Mouse (Mus musculus) MN1 (cell line): ENCODE results near the gene Ergic1.

Experiments
- DNase-seq: peaks from one replicate; pipeline ENCODE4 v3.0.0-alpha.2; 2016; ENCODE audit warnings: low spot score

The Ergic1 gene

DNA sequence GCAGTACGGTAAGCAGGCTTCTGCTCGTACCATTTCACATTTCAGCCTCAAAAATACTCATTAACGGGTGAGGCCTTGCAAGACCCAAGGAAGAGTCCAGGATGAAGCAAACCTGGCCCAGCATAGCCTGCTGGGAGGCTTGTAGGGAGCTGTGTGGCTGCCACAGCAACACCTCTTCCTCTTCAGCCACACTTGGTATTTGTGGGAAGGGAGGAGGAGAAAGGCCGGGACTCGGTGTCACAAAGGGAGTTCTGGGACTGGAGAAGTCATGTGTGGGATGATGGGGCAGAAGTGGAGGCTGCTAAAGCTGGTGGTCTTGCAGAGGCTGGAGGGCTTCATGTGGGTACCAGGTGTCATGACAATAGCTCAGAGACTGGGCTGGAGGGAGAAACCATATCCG, 40.2 kb downstream of the Ergic1 start:
- DNase-seq, result no peak

DNA sequence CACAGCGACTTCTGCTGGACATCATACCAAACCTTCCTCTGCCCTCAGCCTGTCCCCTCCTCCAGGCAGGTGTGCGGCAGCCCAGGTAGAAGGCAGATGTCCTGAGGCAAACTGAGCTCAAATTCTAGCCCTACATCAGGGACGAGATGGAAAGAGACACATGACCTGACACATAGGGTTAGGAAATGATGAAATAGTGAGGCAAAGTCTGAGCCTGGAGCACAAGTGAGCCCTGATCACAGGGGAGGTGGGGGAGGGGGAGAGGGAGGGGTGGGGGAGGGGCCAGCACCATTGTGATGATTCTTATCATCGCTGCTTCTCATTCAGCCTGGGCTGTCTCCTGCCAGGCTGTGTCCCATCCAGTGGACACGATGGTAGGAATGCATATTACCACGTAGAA, 40.6 kb downstream of the Ergic1 start:
- DNase-seq, result peak; percentile 79

DNA sequence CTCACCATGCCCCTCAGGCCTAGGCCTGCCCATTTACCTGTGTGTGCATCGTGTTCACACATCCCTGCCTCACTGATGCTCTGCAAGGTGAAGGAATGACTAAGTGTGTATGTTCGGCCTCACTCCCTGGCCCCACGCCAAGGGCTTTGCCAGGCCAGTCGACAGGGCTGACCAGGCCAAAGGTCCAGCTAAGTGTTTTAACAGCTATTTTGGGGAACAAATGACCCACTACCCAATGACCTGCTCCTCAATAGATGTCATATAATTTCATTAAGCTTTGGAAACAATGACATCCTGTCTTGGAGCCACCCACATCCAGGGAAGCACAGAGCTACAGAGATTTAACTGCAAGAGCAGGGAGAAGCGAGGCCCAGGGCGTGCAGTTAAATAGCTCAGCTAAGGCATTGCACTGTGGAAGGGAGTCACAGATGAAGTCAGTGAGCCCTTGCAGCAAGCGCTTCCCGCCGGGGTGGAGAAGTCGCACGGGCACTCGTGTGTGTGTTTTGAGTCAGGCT, 41.1 kb downstream of the Ergic1 start:
- peak; percentile 82 for DNase-seq

DNA sequence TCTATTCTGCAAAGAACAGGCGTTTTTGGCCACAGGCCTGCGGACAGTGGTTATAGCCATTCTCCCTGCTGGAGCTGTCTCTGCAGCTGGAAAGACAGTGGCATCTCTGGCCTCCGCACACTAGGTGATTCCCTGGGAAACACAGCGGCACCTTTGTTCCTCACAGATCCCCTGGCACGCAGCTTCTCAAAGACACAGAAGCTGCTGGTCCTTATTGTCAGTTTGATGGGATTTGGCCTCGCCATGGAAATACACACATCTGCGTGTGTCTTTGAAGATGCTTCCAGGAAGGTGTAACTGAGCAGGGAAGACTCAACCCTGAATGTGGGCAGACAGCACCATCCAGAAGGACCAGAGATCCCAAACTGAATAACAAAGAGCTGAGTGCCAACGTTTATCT, 42.0 kb downstream of the Ergic1 start:
- DNase-seq, result no peak

DNA sequence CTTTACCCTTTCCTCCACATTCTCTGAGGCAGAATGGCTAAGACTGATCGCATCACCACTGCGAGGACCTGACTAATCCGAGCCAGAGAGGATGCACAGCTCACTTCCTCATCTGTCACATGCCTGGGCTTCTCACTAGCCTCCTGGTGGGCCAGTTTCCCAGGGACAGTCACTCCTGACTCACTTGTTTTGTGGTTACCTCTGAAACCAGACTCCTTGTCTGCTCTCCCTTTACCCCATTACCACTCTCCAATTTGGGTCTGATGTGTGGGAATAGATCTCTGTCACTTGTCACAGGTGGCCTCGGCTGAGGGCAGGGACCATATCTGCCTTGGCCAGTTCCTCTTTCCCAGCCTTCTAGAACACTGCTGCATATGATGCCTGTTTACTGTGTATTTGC, 44.3 kb downstream of the Ergic1 start:
- DNase-seq, result peak; percentile 26

DNA sequence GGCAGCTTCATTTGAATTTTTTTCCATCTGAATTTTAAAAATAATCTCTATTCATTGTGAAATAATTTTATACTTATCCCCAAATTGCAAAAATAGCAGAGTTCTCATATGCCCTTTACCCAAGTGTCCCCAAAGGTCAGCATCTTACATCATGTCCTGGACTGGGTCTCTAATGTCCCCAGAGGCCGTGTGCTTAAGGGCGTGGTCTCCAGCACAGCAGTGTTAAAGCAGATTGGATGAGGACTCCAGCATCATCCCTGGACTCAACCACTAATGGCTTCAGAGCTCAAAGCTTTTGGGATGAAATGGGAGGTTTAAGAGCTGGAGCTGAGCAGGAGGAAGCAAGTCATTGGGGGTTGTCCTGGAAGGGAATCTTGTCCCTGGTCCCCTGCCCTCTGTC, 45.2 kb downstream of the Ergic1 start:
- DNase-seq, result no peak

DNA sequence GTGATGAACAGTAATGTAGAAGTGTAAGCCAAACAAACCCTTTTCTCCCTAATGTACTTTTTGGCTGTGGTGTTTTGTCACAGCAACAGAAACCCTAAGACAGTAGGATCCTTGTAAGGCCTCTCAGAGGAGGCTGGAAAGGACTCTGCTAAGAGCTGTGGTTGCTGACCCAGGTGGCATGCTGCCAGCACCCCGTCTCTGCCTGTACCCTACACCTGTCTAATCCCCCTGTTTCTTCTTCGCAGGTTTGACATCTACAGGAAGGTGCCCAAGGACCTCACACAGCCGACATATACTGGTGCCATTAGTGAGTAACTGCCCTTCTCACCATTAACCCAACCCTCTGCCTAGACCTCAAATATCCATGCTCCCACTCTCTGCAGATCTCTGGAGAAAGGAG, 47.1 kb downstream of the Ergic1 start:
- no peak for DNase-seq

DNA sequence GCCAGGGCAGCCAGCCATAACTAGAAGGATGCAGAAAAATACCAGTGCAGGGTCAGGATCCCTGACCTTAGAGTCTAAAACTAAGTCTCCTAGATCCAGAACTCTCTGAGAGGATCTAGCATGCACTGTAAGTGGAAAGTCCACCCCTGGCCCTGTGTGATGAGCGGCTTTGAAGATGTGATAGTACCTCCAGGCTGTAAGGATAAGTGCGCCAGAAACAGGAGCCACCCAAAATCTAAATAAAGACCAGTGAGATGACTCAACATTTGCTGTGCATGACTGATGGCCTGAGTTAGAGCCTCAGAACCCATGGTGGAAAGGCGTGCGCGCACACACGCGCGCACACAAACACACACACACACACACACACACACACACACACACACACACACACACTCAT, 47.6 kb downstream of the Ergic1 start:
- no peak for DNase-seq

DNA sequence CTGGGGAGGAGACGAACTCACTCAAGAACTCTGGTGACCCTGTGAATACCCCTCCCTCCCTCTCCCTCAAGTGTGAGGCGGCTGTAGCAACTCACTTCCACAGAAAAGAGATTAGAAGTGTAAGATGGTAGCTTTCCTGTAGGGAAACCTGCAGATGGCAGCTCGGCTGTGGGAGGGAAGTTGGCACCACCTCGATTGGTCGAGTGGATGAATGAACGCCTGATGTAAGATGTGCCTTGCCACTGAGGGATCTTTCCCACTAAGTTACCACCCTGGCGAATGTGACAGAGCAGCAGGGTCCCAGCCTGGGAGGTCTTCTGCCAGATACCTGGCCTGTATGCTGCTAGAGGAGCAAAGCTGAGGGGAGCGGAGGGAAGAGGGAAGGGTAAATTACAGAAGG, 48.5 kb downstream of the Ergic1 start:
- no peak for DNase-seq

DNA sequence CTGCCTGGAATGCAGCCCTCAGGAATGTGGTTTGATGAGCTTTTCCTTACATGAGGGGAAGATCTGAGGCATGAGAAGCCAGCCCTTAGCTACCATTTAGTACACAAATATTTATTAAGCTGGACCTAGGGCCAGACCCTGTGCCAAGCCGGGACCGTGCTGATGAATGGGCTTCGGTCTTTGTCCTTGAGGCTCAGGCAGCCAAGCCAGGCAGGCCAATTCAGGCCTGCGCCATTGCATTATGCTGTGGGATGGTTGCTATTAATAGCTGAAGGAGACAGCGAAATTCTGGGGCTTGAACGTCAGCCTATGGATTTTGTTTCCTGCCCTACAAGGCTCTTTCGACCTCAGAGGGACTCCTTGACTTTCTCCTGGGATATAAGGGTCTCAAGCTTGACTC, 50.0 kb downstream of the Ergic1 start:
- DNase-seq, result no peak

DNA sequence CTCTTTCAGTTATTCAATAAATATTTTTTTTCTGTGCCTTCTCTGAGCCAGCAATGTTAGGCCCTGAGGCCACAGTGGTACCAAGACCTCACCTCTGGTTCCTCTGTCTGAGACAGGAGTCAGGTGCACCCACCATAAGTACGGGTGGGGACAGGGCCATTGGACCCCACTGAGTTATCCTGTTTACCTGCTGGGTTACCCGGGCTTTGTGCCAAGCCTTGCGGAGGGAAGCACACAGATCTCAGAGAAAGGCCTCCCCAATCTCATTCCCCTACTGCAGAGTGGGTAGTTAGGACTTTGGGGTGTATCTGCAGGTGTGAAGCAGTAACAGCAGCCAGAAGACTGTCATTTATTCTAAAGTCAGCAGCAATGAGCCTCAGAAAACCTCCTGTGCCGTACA, 50.6 kb downstream of the Ergic1 start:
- DNase-seq, result no peak

DNA sequence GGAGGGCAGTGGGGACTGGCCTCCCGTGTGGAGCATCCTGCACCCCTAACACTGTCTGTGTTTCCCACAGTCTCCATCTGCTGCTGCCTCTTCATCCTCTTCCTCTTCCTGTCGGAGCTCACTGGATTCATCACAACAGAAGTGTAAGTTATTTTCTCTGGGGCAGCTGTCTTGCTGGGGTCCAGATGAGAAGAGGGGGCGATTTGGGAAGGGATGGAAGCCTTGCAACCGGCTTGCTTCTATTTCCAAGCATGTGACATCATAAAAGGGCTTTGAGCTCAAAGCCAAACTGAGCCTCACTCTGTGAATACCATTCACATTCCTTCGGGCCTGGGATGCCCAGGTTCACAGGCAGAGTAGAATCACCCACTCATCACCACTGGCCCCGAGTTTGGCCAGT, 53.0 kb downstream of the Ergic1 start:
- no peak for DNase-seq

DNA sequence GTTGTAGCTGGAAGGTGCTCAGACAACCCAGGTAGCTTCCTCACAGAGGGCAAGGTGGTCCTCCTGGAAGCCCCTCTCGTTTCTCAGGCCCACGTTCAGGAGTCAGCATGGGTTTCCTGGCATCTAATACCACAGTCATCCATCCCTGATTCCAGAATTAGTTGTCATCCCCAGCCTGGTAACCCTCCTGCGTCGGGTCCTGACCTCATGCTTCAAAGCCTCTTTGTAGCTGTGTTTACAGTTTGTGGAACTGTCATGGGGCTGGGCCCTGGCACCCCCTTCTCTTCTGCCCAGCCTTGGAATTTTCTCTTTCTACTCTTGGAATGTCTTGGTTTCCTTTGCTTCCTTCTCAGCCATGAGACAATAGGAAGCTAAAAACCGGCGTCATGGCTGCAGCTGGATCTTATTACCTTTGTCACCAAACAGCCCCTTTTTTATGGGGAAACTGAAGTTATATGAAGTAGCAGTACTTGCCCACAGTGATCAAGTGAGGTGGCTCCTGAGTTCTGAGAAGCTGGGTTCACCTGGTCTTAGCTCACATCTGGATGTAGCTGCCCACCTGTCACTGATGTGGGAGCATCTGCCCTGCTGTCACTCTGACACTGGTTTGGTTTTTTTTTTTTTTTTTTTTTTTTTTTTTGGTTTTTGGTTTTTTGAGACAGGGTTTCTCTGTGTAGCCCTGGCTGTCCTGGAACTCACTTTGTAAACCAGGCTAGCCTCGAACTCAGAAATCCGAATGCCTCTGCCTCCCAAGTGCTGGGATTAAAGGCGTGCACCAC, 53.6 kb downstream of the Ergic1 start:
- DNase-seq, result no peak

DNA sequence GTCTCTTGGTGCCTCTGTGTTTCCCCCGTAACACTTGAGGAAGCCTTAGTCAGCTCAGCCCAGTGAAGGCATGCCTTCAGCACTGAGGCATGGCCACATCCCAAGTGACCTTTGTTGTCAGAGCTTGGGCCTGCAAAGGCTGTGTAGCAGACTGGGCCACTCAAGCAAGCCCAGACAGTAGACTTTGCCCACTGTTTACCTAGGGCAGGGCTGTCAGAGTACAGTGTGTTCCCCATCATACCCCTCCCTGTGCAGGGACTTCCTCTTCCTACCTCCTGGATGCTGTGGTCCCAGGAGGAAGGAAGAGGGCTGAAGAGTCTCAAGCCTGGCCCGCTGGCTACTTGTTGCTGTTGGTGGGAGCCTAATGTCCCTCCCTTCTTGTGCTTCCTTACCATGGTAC, 55.4 kb downstream of the Ergic1 start:
- no peak for DNase-seq

DNA sequence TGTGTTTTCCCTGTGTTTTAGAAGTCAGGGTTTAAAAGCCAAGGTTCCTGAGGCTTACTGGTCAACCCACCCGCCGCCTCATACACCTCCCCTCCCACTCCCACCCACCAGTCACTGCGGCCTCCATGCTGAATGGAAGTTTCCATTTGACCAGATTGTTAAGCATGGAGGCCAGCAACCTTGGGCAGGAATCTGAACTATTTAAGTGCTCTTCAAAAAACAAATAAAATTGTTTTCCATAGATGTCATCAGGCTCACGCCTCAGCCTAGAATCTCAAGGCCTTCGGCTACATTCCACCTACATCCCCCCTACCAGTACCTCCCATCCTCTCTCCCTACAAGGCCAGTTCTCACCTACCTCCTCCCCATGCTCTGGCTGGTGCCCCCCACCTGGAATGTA, 57.2 kb downstream of the Ergic1 start:
- DNase-seq, result no peak

DNA sequence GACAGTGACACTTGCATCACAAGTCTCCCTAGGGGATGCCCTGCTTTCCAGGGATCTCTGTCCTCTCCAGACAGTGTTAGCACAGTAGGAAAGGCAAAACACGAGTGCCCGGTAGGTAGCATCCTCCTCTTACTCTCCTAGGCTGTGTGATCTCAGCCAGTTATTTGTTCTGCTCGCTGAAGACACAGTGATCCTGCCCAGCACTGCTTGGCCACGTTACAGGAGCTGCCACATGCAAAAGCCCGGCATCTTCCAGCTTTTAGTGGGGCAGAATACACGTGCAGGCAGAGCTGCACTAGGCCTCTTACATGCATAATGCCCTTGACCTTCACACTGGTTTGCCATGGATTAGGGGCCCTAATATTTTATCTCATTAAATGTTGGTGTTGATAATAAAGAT, 58.3 kb downstream of the Ergic1 start:
- no peak for DNase-seq

DNA sequence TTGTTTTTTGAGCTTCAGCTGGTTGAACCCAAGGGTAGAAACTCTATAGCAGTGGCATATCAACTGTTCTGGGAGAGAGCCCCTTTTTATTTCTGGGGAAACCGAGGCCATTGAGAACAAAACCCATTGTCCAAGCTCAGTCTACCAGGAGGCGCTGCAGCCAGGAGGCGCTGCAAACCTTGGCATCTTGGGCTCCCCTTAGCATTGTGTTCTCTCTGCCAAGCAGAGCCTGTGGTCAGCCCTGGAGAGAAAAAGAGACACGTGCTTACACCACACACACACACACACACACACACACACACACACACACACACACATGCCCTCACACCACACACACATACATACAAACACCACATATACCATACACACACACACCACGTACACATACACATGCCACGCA, 59.0 kb downstream of the Ergic1 start:
- no peak for DNase-seq

DNA sequence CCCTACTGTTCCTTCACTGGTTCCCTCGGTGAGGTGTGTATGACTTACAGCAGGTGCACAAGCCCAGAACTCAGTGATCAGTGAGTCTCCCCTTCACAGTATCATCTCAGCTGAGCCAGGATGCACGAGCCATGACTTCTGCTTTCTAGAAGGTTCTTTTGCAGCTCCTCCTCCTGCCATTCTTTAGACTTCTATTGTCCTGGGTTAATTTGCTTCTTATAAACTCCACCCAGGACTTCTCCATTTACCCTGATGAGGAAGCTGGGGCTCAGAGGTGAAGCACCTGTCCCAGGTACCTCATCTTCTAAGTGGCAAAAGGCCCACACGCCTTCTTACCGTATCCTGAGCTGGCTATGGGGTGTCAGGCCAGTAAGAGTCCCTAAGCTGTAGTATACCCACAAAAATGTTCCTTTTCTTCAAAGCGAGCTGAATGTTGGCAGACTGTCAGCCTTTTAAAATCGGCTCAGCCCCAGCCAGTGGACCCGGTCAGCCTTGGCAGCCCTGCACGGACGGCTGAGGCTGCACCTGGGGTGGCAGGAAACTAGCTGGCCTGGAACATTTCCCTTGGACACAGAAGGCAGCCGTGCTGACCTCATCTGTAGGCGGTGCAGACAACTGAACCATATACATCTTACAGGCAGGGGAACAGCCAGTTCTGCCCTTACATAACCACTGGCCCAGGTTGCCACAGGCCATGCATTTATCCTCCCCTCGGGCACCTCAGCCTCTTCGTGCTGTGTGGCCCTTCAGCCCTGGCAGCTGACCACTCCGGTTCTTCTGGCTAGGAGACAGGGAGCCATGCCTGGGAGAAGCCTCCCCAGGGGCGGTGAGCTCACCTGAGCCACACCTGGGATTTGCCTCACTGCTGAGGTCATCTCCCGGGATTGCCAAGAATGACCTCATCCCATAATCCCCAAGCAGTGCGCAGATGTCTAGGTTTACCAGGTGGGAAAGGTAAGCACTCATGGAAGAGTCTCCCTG, 59.8 kb downstream of the Ergic1 start:
- peak; percentile 66 for DNase-seq

DNA sequence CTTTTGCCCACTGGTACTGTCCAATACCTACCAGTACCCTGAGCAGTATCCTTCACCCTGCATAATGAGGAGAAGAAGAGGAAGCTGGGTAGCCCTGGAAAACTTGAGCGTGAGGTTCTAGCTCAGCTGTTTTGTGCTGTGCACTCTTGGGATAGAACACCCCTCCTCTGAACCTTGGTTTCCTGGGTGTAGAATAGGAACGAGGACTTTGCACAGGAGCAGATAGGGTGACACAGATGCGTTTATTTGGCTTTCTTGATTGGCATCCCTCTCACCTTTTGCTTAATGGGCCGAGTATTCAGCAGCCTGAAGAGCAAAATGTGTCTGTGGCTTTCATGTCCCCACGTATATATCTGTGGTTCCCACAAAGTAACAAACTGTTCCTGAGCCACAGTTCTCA, 60.6 kb downstream of the Ergic1 start:
- DNase-seq, result no peak

DNA sequence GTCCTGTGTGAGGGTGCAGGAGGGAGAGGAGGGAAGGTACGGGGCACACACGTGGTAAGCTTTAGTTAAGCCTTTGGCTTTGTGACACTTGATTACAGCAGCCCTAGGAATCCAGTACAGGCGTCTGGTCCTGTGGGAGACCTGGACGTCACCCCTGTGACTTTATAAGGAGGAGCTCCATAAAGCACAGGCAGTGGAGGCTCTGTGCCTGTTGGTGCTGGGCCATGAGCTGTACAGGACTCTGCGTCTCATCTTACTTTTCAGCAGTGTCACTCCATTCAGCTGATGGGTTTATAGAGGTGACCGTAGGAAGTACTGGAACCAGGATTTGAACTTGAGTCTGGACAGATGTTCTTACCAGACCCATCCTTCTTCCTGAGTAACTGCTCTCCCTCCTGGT, 62.7 kb downstream of the Ergic1 start:
- DNase-seq, result no peak

DNA sequence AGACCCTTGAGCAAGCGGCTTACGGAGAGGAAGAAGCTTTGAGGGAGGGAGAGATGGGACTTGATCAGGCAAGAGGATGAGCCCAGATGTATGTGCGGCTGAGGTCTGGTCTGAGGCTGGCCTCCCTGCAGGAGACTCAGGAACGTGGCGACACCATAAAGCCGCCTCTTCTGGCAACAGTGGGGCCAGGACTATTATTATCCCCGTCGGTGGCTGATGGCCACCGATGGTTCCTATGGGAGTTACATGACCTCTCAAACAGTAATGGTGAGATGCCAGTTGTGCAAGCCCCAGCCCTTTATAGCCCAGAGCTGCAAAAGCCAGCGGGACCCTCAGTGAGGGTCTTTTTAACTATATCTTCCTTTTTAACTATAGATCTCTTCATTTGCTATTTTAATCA, 63.7 kb downstream of the Ergic1 start:
- DNase-seq, result no peak

DNA sequence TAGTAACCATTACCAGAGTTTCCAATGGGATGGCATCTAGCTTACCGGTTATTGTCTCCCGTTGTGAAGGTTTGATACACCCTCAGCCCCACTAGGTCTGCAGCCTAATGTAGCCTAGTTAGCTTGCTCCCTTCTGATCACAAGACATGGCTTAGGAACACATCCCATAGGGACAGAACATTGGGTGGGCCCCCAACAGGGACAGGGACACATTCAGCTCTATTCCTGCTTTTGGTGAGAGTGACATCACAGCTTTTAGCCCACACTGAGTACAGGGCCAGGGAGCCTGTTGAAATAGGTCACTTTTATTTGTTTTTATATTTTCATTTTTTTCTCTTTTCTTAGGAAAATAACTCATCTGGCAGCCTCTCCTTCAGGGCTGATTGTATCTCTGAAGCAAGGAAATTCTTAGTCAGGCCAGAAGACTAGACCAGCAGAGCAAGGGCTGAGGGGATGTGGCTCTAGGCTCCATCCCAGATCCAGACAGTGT, 64.3 kb downstream of the Ergic1 start:
- no peak for DNase-seq

DNA sequence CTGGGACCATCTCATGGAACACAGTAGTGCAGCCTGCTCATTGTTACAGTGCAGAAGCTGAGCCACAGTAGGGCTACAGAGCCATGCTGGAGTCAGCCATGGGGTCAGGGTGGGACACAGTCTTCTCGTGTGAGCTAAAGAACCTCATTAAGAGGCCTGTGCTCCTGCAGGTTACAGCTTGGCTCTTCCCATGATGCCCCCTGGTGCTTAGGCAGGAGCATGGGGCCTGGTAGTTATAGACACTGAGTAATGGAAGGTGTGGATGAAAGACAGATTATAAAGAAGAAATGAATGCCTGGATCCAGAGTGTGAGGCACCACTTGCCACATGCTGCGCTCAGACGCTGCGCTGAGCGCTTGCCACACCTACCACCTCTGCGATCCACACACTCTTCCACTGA, 67.2 kb downstream of the Ergic1 start:
- DNase-seq, result no peak
